Mouse (Mus musculus): ENCODE measurements around the gene Alkbh7. TPM values are rescaled to one million over a fixed set of nuclear protein-coding genes. Genes with fewer than 3 reads are reported as not detected.

The Alkbh7 gene
- 10 to 100 TPM; 27.8 to 34.0 TPM for total RNA-seq (2021)
- long read RNA-seq, transcript Alkbh7-201 (4 exons, 917 nt), result major isoform, 26 of 32 reads
- long read RNA-seq, partial matches to known transcripts, result 0 of 32 reads
- long read RNA-seq, other reads (novel, unspliced or antisense), result 3 of 32 reads

DNA sequence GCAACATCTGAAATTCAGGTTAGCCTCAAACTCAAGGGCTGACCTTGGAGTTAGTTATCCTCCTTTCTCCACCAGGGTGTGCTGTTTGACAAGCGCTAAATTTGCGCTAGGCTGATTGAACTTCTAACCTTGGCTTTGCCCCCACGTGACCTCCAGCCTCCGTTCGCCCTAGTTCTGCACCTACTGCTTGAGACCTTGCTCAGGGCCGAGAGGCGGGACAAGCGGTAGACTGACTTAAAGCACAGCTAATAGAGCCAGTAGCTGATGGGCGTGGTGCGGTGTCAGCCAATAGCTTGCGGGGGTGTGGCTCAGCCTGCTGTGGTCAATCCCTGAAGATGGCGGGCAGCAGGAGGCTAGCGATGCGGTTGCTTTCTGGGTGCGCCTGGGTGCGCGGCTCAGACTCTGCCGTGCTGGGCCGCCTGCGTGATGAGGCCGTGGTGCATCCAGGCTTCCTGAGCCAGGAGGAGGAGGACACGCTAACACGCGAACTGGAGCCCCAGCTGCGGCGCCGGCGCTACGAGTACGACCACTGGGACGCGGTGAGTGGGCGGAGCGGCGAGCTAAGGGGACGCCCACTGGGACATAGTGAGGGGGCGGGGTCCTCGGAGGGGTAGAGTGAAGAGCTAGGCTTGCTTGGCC lies at the start of gene Alkbh7:
TSS of gene Alkbh7 (plus strand) at position 311 of the 639 bp plus-strand sequence.
- DNase-seq (ENCODE audit: low spot score in 2 of 2), result peak; percentile 88 to 91

DNA sequence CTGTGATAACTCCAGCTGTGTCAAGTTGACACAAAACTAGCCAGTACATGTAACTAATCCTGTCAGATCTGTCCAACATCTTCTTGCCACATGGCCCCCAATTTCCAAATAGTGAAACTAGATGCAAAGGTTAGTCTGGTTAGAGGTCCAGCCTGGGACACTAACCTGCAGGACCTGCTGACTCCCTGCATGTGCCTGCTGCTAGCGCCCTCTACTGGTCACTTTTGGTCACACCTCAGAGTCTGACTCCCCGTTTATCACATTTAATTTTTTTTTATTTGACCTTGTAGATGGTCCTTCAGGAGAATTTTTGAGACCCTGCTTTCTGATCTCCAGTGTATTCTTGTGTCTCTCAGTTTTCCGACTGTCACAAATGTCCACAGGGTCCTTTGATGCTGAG lies 46.2 kb upstream of the Alkbh7 start:
- DNase-seq (ENCODE audit: low spot score in 2 of 2), result peak; percentile 36 to 48

DNA sequence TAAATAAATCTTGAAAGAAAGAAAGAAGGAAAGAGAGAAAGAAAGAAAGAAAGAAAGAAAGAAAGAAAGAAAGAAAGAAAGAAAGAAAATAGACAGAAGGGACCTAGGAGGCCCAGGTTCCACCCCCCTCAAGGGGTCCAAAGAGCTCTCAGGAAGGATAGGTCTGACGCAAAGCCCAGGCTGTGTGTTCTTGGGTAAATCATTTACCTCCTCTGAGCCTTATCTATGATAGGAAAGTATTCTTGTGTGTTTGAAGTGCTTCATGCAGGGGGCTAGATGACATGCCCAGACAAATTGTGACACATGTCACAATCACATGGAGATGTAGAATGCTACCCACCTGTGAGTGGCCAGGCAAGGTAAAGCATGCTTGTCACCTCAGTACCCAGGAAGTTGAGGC lies 44.5 kb upstream of the Alkbh7 start:
- no peak for DNase-seq (ENCODE audit: low spot score in 2 of 2)

DNA sequence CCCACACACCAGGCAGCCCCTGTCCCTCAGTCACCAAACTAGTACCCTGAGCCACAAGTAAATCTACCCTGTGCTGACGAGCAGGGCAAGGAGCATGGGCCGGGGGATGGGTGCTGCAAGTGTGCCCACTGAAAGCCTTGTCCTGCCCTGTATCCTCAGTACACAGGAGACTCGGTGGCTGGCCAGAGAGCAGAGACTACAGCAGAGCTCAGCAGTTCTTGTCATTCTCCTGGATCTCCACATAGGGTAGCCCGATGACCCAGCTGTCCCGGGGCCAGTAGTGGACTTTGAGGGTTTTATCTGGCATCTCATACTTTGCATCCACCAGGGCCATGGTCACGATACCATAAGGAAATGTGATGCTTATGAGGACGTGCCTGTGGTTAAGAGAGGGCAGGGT lies 42.3 kb upstream of the Alkbh7 start:
- DNase-seq (ENCODE audit: low spot score in 2 of 2), result no peak

DNA sequence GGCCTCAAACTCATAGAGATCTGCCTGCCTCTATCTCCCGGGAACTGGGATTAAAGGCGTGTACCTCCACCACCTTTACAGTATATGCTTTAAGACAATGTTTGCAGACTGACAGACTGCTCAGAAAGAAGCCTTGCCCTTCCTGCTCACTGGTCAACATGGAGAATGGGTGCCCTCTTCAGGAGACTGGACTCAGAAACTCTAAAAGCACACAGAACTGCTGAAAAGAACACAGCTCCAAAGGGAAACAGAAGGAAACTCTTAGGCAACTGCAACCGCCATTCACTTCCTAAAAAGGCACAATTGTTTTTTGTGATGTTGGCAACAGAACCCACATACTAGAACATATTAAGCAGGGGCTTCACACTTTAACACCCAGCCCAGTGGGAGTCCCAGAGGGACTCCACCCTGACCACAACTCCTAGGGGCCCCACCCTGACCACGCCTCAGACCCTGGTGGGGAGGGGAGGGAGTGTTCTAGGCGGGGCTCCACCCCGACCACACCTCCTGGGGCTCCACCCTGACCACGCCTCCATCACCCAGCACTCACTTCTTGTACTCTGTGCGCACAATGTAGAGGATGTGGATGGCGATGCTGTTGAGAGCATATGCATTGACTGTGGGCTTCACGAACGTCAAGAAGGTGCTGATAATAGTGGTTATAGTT lies 39.2 kb upstream of the Alkbh7 start:
- no peak for DNase-seq (ENCODE audit: low spot score in 2 of 2)

DNA sequence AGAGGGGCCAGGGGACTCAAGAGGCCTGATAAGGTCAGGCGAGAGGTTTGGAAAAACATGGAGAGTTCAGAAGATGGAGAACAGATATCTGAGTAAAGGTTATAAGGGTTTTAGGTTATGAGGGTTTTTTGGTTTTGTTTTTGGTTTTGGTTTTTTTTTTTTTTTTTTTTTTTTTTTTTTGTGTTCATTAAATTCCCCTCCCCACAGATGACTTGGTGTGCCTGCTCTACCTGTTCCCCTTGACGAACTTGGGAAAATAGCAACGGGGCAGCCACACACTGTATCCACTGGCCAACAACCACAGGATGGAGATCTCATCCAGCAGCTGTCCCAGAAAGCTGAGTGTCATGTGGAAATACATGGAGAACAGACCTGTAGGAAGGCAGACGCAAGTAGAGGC lies 38.5 kb upstream of the Alkbh7 start:
- DNase-seq (ENCODE audit: low spot score in 2 of 2), result no peak

DNA sequence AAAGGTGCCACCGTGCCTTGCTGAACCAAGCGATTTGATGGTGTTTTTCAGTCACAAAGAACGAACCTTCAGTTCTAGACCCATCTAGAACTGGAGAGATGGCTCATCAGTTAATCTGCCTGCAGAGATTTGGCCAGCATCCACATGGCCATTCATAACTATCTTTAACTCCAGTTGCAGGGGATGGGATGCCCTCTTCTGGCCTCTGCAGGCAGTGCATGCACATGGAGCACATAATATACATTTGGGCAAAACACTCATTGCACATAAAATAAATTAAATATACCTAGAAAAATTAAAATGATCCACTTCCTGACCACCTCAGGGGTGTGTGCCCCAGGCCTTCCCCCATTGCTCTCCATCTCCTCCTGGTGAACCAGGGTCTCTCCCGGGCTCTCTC lies 35.3 kb upstream of the Alkbh7 start:
- no peak for DNase-seq (ENCODE audit: low spot score in 2 of 2)

DNA sequence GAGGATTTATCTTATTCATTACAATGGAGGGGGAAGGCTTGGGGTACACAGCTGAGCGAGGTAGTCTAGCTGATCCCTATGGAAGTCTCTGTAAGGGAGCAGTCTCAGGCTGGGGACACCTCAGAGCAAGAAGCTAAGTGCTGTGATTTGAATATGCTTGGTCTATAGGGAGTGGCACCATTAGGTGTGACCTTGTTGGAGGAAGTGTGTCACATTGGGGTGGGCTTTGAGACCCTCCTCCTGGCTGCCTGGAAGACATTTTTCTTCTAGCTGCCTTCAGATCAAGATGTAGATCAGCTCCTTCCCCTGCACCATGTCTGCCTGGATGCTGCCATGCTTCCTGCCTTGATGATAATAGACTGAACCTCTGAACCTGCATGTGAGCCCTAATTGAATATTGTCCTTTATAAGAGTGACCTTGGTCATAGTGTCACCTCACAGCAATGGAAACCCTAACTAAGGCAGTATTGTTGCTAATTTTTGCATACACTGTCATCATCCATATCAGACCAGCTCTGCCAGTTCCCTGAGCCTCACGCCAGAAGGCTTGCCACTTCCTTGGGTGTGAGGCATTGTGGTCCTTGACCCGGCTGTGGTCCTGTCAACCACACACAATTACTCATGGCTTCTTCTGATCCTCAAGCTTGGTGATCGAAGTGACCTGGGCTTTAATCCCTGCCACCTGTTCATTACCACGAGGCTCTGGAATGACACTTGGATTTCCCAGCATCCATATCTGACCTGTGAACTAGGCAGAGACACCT lies 34.3 kb upstream of the Alkbh7 start:
- no peak for DNase-seq (ENCODE audit: low spot score in 2 of 2)

DNA sequence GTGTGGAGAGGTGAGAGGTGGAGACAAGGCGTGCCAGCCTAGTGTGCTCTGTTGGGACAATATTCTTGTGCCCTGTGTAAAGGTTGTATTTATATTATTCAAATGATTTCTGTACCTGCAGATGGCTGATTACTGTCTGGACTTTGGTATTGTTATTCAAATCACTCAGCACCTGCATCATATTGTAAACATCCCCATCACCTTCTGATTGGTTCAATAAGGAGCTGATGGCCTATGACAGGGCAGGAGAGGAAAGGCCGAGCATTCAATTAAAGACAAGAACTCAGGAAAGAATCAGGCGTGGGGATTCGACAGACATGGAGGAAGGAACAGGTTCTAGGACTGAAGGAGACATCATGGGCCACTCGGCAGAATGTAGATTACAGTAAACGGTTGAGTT lies 33.5 kb upstream of the Alkbh7 start:
- DNase-seq (ENCODE audit: low spot score in 2 of 2), result no peak

DNA sequence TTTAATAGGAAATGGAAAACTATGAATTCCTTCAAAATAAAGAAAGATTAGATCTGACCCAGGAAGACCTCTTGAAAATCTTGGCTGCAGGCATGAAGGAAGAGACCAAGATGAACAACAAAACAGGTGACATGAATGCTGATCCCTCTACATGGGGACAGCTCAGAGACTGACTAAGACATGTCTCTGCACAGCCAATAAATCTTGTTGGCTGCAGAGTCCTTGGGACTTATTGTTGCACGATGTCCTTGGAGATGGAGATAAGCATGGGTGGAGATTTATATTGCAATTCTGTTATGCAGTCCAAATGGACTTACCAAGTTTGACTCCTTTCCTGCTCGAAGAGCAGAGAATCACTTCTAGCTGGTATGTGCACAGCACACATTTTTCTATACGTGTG lies 27.8 kb upstream of the Alkbh7 start:
- DNase-seq (ENCODE audit: low spot score in 2 of 2), result no peak

DNA sequence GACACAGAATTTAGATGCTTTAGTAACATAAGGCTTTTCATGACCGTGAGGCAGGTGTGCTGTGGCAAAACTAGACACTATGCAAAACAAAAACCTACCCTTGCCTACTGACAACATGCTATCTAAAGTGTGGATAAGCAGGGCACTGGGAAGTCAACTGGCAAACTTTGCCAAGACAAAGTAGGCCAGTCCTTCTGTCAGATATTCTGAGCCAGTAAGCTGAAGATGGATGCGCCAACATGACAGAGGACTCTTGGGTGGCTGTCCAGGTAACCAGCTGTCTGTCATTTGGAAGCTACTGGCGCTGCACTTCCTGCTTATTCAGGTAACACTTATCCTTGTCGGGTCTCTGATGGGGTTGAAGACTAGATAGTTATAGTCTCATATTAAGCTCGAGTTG lies 27.1 kb upstream of the Alkbh7 start:
- no peak for DNase-seq (ENCODE audit: low spot score in 2 of 2)

DNA sequence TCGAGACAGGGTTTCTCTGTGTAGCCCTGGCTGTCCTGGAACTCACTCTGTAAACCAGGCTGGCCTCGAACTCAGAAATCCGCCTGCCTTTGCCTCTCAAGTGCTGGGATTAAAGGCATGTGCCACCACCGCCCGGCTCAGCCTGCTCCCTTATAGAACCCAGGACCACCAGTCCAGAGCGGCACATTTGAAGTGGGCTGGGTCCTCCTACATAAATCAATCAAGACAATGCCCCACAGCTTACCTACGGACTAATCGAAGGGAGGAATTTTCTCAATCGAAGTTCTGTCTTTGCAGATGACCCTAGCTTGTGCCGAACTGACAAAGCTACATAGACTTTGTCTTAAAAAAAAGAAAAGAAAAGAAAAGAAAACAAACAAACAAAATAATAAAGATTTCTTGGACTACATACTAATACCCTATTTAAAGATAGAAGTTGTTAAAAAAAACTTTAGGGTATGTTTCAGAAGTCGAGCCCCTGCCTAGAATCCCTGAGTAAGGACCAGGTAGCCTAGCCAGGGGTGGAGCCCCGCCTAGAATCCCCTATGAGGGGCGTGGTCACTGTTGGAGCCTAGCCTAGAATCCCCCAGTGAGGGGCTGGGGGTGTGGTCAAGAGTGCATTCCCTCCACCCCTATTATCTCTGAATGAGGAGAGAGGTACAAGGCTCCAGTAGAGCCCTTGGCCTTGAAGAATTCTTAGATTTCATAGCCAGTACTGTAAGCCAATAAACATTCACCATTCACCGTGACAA lies 23.0 kb upstream of the Alkbh7 start:
- no peak for DNase-seq (ENCODE audit: low spot score in 2 of 2)

DNA sequence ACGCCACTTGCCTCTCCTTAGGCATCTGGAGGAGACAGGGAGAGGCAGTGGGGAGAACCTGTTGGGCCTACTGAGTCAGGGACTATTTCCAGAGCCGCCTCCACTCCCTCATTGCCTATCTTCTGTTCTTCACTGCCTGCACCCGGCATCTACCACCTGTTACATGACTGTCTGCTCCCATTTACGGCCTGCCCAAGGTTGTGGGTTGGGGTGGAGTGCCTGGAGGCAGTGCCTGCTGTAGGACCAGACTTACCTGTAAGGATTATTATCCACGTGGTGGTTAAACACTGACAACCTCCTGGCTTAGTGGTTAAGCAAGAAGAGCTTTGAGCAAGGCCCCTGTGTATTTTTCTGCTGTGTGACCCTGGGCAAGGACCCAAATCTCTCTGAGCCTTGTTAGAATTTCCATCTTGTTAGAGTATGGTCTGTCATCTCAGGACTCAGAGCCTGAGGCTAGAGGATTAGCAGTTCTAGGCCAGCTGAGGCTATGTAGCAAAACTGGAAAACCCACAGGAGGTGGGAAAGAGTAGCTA lies 22.4 kb upstream of the Alkbh7 start:
- DNase-seq (ENCODE audit: low spot score in 2 of 2), result no peak

DNA sequence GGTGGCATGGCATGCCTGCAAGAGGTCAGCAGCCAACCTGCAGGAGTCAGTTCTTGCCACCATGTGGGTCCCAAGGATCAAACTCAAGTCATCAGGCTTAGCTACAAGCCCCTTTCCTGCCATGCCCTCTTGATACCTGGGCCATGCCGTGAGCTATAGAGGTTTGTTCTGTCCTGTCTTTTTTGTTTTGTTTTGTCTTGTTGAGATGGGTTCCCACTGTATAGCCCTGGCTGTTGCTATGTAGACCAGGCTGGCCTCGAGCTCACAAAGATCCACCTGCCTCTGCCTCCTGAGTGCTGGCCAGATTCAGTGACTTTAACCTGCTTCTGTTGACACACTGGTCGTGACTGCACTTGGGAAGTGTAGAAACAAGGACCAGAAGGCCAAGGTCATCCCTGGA lies 21.7 kb upstream of the Alkbh7 start:
- no peak for DNase-seq (ENCODE audit: low spot score in 2 of 2)

DNA sequence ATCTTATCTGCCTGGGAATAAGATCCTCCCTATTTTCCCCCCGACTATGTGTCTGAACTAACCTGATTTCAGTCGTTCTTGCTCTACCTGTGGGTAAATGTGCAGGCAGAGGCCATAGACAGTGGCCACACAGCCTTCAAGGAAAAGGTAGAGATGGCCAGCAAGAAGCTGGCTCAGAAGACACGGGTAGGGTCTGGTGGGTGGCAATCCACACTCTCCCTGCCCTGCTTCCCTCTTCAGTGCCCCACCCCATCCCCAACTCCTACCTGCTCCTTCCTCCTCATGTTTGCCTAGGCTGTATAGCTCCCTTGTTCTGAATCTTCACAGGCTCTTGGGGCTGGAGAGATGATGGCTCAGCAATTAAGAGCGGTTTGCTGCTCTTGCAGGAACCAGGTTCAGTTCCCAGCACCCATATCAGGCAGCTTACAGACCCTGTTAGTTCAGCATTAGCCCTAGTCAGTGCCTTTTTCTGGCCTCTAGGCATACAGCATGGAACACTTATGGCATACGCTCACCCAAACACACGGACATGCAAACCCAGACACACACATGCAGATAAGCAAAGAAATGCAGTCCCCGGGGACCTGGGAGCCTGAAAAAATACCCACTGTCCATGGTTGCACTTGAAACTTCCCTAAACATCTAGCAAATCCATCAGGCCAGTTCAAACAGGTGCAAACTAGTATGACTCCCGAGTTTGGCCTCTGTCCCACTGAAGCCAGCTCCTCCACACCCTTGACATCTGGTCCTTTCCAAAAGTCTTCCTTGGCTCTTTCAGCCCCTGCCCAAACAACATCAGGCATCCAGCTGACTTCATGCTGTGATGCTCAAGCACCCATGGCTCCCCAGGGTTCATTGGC lies 20.4 kb upstream of the Alkbh7 start:
- no peak for DNase-seq (ENCODE audit: low spot score in 2 of 2)

DNA sequence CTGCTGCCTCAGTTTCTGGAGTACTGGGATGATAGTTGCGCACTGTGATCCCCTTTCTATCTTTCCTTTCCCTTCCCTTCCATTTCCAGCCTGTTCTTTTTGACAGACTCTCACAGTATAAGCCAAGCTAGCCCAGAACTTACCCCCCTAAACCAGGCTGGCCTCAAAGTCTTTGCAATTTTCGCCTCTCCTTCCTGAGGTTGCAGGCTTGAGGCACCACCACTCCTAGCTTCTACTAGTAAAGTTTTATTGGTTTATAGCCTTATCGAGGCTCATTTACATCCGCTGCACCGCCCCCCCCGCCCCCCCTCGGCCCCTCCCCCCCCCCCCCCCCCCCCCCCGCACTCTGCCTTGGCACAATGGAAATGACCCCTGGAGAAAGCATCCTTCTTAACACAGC lies 17.6 kb upstream of the Alkbh7 start:
- DNase-seq (ENCODE audit: low spot score in 2 of 2), result no peak

DNA sequence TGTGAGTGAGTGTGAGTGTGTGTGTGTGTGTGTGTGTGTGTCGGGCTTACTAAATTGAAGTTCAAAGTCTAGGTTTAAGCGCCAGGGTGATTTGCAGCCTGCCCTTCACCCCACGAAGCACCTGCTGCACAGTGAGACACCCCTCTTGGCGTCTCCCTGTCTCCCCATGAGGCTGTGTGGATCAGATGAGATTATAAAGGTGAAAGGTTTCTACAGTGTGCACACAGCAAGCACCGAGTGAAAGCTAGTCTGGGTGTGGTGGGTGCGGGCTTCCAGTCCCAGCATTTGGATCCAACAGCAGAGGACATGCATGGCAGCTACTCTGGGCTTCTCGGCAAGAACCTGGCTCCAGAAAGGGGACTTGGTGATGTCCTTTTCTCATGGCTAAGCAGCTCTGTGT lies 16.1 kb upstream of the Alkbh7 start:
- no peak for DNase-seq (ENCODE audit: low spot score in 2 of 2)

DNA sequence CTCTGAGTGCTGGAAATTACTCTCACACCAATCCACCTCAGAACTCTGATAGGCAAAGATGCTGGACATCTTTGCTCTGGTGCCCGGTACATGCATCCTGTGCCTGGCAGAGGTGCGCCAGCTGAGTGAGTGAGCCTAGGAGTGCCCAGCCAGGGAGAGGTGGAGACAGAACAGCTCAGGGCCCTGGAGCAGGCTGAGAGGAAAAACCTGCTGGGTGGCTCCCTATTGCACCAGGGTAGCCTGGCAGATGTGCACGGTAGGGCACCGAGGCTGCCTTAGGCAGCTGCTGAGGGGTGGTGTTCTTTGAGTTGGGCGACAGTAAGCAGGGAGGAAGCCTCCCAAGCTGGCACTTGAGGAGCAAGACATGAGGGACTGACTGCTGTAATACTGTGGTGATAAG lies 15.1 kb upstream of the Alkbh7 start, which contains the start of gene Acer1:
TSS of gene Acer1 (minus strand) at position 114 of the 400 bp plus-strand sequence.
- no peak for DNase-seq (ENCODE audit: low spot score in 2 of 2)

DNA sequence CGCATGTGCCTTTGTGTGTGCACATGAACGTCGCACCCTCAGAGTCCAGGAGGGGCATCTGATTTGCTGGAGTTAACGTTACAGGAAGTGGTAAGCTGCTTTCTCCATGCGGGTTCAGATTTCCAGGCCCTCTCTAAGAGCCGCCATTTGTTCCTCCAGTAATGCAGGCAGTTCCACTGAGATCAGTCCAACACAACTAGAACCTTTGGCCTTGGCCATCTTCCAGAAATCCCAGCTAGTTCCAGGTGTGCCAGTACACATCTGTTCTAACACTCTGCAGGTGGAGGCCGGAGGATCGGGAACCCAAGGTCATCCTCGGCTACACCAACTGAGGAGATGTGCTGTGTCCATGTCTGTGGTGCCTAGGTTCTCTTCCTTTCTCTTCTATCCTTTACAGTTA lies 12.3 kb upstream of the Alkbh7 start:
- no peak for DNase-seq (ENCODE audit: low spot score in 2 of 2)

DNA sequence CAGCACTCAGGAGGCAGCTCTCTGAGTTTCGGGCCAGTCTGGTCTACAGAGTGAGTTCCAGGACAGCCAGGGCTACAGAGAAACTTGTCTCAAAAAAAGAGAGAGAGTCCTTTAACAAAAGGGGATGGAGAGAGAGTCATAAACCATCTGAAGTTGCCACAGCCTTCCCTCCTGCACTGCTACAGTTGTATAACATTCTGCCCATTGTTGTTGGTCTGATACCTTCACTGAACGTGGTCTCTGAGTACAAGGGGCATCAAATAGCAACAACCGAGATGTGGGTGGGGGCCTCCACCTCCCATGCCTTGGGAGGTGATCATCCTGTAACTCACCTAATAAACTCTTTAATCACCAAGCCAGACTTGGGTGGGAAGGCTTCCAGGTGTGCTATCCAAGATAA lies 11.5 kb upstream of the Alkbh7 start:
- no peak for DNase-seq (ENCODE audit: low spot score in 2 of 2)
